Mouse (Mus musculus) embryonic stem cell, embryonic (primary cell): ENCODE measurements around the gene Gm3543.
"Not testable (repeated sequence)": the region's sequence is repeated elsewhere in the genome, so short reads cannot be mapped to it uniquely, and the experiment has no call there.

Source experiments
- CTCF ChIA-PET, 4 experiments: fragments of 300-600 bp in 2 of 4; fragments of 350-600 bp in 2 of 4; sonication (Branson Sonifier 250); formaldehyde crosslinking; loops; one replicate each; lab custom pipeline; 2022; ENCODE audit warnings: inconsistent platforms in 2 of 4; lab: Charles Lee
- POLR2A ChIA-PET, 4 experiments: fragments of 300-600 bp in 2 of 4; fragments of 350-600 bp in 2 of 4; sonication (Branson Sonifier 250); formaldehyde crosslinking; loops; one replicate each; lab custom pipeline; 2022; ENCODE audit warnings: antibody characterized with exemption in 4 of 4, inconsistent platforms in 1 of 4; lab: Charles Lee

Gm3543 gene

GRCm38 (mm10) chr14:41983225-41983624 is at the start of gene Gm3543:
Gene Gm3543, minus strand, starts transcription at chr14:41983325.
- POLR2A ChIA-PET, CTCF ChIA-PET: not testable (repeated sequence)

GRCm38 (mm10) chr14:41968596-41968995 is 14.5 kb downstream of the Gm3543 start:
- CTCF ChIA-PET, POLR2A ChIA-PET: not testable (repeated sequence)

DNA sequence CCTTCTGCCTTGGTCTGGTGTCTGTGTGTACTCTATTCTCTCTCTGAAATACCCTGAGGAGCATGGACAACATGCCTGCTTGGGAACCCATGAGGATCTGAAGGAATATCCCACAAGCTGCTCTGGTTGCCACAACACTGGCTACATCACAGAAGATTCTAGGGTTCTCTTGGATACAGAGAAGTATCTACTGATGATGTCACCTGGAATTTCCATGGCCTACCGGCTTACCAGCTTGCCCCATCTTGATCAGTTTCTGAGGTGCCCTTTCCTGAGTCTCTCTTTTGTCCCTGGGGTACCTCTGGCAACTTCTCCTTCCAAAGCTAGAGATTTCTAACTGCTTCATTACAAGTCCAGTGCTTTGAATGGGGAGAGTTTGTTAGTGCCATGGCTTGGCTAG is 15.3 kb downstream of the Gm3543 start, which contains the start of gene Gm6401:
Gene Gm6401 (minus strand): TSS at position 101 of the 400 bp plus-strand sequence.
- CTCF ChIA-PET, POLR2A ChIA-PET: not testable (repeated sequence)

- CTCF ChIA-PET, POLR2A ChIA-PET: not testable (repeated sequence)
These were observed 19.0 kb downstream of the Gm3543 start for GRCm38 (mm10) chr14:41964095-41964494.

DNA sequence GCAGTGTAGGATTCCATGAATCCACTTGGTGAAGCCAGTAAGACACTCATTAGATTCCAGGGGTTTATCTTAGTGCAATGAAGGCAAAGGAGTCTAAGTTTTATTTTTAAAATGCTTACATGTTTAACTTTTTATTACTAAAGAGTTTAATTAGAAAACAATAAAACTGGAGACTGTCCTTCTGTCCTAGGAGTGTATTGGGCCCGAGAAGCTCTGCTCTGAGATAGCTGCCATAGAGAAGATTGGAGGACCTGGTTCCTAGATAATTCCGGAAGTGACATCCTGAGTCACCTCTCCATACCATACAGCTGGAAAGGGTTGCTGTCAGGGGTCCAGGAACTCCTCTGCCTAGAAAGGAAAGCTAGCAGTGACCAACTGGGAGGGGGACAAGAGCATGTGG is 39.4 kb downstream of the Gm3543 start, which contains the start of gene 1700024B05Rik:
Gene 1700024B05Rik (plus strand): TSS at position 301 of the 400 bp plus-strand sequence.
- CTCF ChIA-PET, POLR2A ChIA-PET: not testable (repeated sequence)
